Mouse (Mus musculus): ENCODE results near the gene Tgfbr3. TPM values are rescaled to one million over a fixed set of nuclear protein-coding genes. Genes with fewer than 3 reads are reported as not detected.

Gene Tgfbr3
- under 1 TPM in 1 of 2 experiments, not detected in 1; 0.61 TPM for total RNA-seq (2023)

GRCm38 (mm10) chr5:107289234-107289764, at the start of gene Tgfbr3:
TSS of gene Tgfbr3 (minus strand) at chr5:107289629.

GRCm38 (mm10) chr5:107330916-107331421, 41.5 kb upstream of the Tgfbr3 start, which contains the start of gene Brdt:
TSS of gene Brdt (plus strand) at chr5:107331159.

Other genes with a start within 250 kb of the Tgfbr3 start
- under 1 TPM; 0.65 to 0.67 TPM for gene Brdt, start 41.5 kb upstream of the Tgfbr3 start, total RNA-seq (2023)
- gene Ephx4, start 113.1 kb upstream of the Tgfbr3 start, total RNA-seq (2023): not detected
- not detected for gene Lpcat2b, start 141.9 kb upstream of the Tgfbr3 start, total RNA-seq (2023)
- 10 to 100 TPM; 13.5 to 14.3 TPM for gene Btbd8, start 148.4 kb upstream of the Tgfbr3 start, total RNA-seq (2023)
- gene Gm42669, start 218.0 kb upstream of the Tgfbr3 start, total RNA-seq (2023): under 1 TPM in 1 of 2 experiments, not detected in 1; 0.21 TPM
- under 1 TPM; 0.32 to 0.62 TPM for gene 1700028K03Rik, start 245.1 kb upstream of the Tgfbr3 start, total RNA-seq (2023)